Mouse (Mus musculus) intestine, postnatal 0 days (tissue): ENCODE data around the gene Zbtb20. TPM values are rescaled to one million over a fixed set of nuclear protein-coding genes. Genes with fewer than 3 reads are reported as not detected.

Source experiments
- ATAC-seq: fragments of 200-750 bp; cut with Nextera tagmentation; 2 replicates; pipeline ENCODE4 v1.8.0; 2017; ENCODE audit warnings: mild to moderate bottlenecking, moderate TSS enrichment, moderate library complexity
- H3K27ac ChIP-seq: fragments of 300-500 bp; sonication (generic); 2 replicates; pipeline ENCODE4 v1.5.1; 2014; ENCODE audit warnings: mild to moderate bottlenecking, low read depth, low read length, moderate library complexity
- H3K27me3 ChIP-seq: fragments of 300-500 bp; sonication (generic); replicated peaks from 2 replicates; pipeline ENCODE4 v1.6.1; 2014; ENCODE audit warnings: low read length, mixed read lengths; ENCODE audit not compliant: control insufficient read depth, insufficient read depth
- H3K36me3 ChIP-seq: fragments of 300-500 bp; sonication (generic); 2 replicates; pipeline ENCODE4 v1.6.1; 2014; ENCODE audit warnings: mild to moderate bottlenecking, moderate library complexity; ENCODE audit not compliant: control insufficient read depth, insufficient read depth
- H3K4me1 ChIP-seq: fragments of 300-500 bp; sonication (generic); replicated peaks from 2 replicates; pipeline ENCODE4 v1.6.1; 2014; ENCODE audit warnings: antibody characterized with exemption, low read length, mixed read lengths; ENCODE audit not compliant: control insufficient read depth, insufficient read depth
- H3K4me2 ChIP-seq: fragments of 300-500 bp; sonication (generic); replicated peaks from 2 replicates; pipeline ENCODE4 v1.6.1; 2014; ENCODE audit warnings: low read depth, mild to moderate bottlenecking, moderate library complexity
- H3K4me3 ChIP-seq: fragments of 300-500 bp; sonication (generic); 2 replicates; pipeline ENCODE4 v1.5.1; 2014; ENCODE audit warnings: low read depth, low read length
- H3K9ac ChIP-seq: fragments of 300-500 bp; sonication (generic); 2 replicates; pipeline ENCODE4 v1.6.1; 2014; ENCODE audit warnings: mild to moderate bottlenecking, low read depth, low read length
- H3K9me3 ChIP-seq: fragments of 300-500 bp; sonication (generic); 2 replicates; pipeline ENCODE4 v1.6.1; 2016; ENCODE audit warnings: mixed run types; ENCODE audit not compliant: control insufficient read depth
- CTCF ChIP-seq: sonication (generic); IDR thresholded peaks from 2 replicates; pipeline ENCODE4 v1.5.1; 2016; ENCODE audit warnings: low read depth, mild to moderate bottlenecking, control low read depth, antibody characterized with exemption, moderate library complexity
- WGBS: fragments of 180-500 bp; shearing (Covaris S2); extraction: QIAGEN DNeasy Blood & Tissue Kit; methylation state at CpG from one replicate; pipeline ENCODE4 v1.1.7; 2014; 5-methylcytosine and 5-hydroxymethylcytosine counted together
- polyA plus RNA-seq: library from polyadenylated mRNA; unstranded; fragments of >200 nt; fragmentation: Nextera tagmentation; extraction: Ambion mirVana; gene quantifications from 2 replicates; pipeline ENCODE4 v1.2.1, GENCODE M21; 2015

Zbtb20 gene
- polyA plus RNA-seq, 1 experiment from 2014 or later: 10.6 TPM

DNA sequence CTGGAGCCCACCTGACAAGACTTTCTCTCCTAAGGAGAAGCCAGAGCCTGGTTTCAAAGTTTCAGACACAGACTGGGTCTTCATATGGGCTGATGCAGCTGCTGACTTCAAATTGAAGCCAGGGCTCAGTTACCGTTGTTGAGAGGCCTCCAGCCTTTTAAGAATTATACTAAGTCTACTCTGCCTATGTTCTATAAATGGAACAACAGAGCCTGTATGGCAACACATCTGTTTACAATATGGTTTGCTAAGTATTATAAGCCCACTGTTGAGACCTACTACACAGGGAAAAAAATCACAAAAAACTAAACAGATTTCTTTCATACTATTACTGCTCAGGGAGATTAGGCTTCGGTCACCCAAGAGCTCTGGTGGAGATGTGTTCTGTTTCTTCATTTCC lies 12.4 kb upstream of the Zbtb20 start:
- no peak for ATAC-seq
- H3K4me3 ChIP-seq: no peak overlapping the region
- no peaks in the 10 kb centered on the region for H3K4me1 ChIP-seq
- H3K27ac ChIP-seq: no peak overlapping the region
- no peak for TF ChIP-seq CTCF
- H3K36me3 ChIP-seq: no peaks in the 10 kb centered on the region
- H3K4me2 ChIP-seq: no peak overlapping the region
- 70% methylated on average over 2 of the region's 2 CpGs for WGBS
- H3K27me3 ChIP-seq: no peaks in the 10 kb centered on the region
- no peak overlapping the region for H3K9ac ChIP-seq
- no peaks in the 10 kb centered on the region for H3K9me3 ChIP-seq

DNA sequence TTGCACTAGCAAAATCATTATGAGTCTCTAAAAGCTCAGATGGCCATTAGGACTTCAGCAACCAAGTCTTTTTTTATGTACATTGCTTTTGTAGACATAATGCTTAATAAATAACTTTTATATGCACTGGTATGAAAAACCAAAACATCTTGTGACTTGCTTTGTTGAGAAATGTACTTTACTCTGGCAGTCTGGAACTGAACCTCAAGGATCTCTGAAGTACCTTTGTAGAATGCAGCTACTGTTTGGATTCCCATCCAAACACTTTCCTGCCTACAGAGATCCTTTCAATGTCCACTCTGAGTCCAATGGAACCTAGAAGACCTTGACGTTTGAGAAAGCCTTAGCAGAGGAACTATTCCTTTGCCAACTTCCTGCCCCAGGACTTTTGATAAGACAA lies 9.6 kb upstream of the Zbtb20 start:
- H3K27me3 ChIP-seq: no peaks in the 10 kb centered on the region
- WGBS: 40% methylated on average over 1 of the region's 1 CpGs
- TF ChIP-seq CTCF: no peak
- H3K36me3 ChIP-seq: no peaks in the 10 kb centered on the region
- H3K4me1 ChIP-seq: no peaks in the 10 kb centered on the region
- ATAC-seq: no peak
- H3K27ac ChIP-seq: no peak overlapping the region
- H3K4me2 ChIP-seq: no peak overlapping the region
- H3K4me3 ChIP-seq: no peak overlapping the region
- no peaks in the 10 kb centered on the region for H3K9me3 ChIP-seq
- H3K9ac ChIP-seq: no peak overlapping the region

DNA sequence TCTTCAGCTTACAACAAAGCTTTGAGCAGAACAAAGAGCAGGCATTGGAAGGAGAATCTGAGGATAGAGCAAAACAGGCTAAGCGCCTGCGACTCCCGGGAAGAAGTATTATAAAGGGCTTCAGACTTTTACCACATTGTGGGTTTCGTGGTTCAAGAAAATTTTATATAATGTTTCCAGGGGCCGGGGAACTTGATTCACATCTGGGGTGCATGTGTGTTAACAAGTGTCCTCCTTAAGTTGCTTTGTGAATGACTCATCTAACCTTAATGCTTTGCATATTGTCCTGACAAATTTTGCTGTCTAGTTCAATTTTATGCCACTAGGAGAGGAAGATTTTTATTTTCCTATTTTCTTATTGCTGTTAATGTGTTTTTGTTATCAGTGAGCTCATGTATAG lies 3.6 kb upstream of the Zbtb20 start:
- 92% methylated on average over 5 of the region's 5 CpGs for WGBS
- no peak for ATAC-seq
- no peak overlapping the region for H3K9ac ChIP-seq

DNA sequence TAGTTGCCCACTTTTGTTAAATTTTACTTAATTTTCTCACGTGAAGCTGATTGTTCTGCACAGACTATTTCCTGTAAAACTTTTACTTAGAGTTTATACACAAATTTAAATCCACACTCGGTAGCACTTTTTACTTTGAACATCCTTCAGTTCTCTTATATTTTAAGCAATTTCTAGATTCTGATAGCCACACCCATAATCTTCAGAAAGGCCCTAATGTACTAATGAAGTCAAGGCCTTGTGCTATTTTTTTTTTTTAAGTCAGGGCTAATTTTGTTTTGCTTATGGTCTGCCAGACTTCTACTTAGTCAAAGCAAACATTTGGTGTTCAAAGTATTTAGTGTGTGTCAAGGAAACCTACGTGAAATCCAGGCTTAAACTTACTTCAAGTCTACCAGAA lies 1.7 kb upstream of the Zbtb20 start:
- 65% methylated on average over 3 of the region's 3 CpGs for WGBS
- no peak overlapping the region for H3K4me2 ChIP-seq

More for the DNA sequence above, 3.6 kb upstream of the Zbtb20 start:
- H3K4me3 ChIP-seq: no peak overlapping the region
- no peaks in the 10 kb centered on the region for H3K9me3 ChIP-seq
- no peak overlapping the region for H3K4me2 ChIP-seq
- H3K27ac ChIP-seq: no peak overlapping the region
- 0 out of 2 replicates have a peak, but pooled peaks cover 4% of the 10 kb centered on the region for H3K4me1 ChIP-seq
- no peaks in the 10 kb centered on the region for H3K27me3 ChIP-seq
- no peak for TF ChIP-seq CTCF
- no peaks in the 10 kb centered on the region for H3K36me3 ChIP-seq

DNA sequence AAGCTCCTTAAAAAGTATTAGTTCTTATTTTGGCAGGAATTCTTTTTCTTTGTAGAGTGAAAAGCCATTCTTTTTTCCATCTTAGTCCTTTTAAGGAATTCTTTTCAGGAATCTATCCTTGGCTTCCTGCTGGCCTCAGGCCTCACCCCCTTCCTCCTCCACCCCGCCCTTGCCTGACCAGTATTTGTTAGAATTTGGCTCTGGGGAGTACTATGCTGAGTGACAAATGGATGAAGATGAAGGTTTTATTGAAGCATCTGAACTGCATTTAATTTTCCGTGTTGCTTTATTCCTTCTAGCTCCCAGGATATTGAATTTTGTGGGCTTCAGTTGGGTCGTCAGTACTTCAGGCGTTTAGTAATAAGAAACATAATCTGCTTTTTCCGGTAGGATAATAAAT lies 1.2 kb upstream of the Zbtb20 start:
- no peak for TF ChIP-seq CTCF
- no peaks in the 10 kb centered on the region for H3K36me3 ChIP-seq
- H3K27ac ChIP-seq: peak overlapping the region; percentile 92
- H3K4me1 ChIP-seq: 0 out of 2 replicates have a peak, but pooled peaks cover 4% of the 10 kb centered on the region
- H3K27me3 ChIP-seq: no peaks in the 10 kb centered on the region
- peak overlapping the region; percentile 66 for H3K4me3 ChIP-seq
- 1% methylated on average over 5 of the region's 5 CpGs for WGBS
- no peak for ATAC-seq
- H3K9ac ChIP-seq: peak overlapping the region; percentile 65
- peak overlapping the region; percentile 75 for H3K4me2 ChIP-seq
- H3K9me3 ChIP-seq: no peaks in the 10 kb centered on the region

More for the DNA sequence above, 1.7 kb upstream of the Zbtb20 start:
- ATAC-seq: no peak
- Histone ChIP-seq H3K9ac (no peak overlapping the region), H3K27ac (no peak overlapping the region), H3K9me3 (no peaks in the 10 kb centered on the region), H3K4me1 (0 out of 2 replicates have a peak, but pooled peaks cover 4% of the 10 kb centered on the region), H3K27me3 (no peaks in the 10 kb centered on the region), H3K36me3 (no peaks in the 10 kb centered on the region), H3K4me3 (no peak overlapping the region)
- no peak for TF ChIP-seq CTCF

DNA sequence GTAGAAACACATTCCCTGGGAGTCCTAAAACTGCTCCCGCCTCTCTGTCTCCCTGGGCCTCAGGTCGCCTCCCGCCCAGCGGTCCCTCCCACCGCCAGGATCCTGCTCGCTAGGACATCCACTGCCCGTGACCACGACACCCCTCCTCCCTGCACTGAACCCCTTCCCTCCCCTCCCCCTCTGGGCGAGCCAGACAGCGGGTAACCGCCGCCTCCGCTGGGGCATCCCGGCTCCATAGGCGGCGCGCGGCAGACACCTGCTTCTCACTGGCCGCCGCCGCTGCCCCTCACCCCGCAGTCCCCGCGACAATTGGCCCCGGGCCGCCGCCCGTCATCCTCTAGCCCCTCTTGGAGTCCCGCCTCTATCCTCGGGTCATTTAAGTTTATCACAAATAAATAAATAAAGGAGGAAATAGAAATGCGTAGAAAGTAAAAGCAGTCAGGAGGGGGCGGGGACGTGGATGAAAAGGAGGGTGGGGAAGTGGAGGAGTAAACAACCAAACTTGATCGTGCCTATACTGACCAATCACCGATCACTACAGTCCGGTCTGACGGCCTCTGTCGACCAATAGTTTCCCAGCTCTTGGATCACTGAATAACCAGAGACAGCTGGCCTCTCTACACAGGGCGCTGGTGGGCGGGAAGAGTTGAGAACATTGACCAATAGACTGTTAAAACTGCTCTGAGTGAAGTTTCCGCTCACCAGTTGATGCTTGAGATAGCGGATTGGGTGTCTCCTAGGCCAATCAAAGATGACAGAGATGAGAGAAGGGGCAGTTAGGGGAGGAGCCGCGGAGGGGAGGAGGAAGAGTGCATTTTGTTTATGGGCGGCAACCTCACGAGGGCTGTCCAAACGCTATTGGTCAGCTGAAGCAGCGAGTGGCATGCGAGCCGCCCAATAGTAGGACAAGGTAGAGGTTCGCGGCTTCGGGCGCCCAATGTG lies 500 bp upstream of the Zbtb20 start:
- peak overlapping the region; percentile 91 for H3K4me3 ChIP-seq
- peak overlapping the region; percentile 85 for H3K9ac ChIP-seq
- H3K4me2 ChIP-seq: peak overlapping the region; percentile 75
- ATAC-seq: peak; percentile 97
- no peaks in the 10 kb centered on the region for H3K27me3 ChIP-seq
- H3K9me3 ChIP-seq: no peaks in the 10 kb centered on the region
- H3K27ac ChIP-seq: peak overlapping the region; percentile 93
- 0 out of 2 replicates have a peak, but pooled peaks cover 4% of the 10 kb centered on the region for H3K4me1 ChIP-seq
- TF ChIP-seq CTCF: peak; percentile 43
- H3K36me3 ChIP-seq: no peaks in the 10 kb centered on the region
- WGBS: under 1% methylated on average over 54 of the region's 54 CpGs
